Mouse (Mus musculus): ENCODE measurements around the gene Ankrd36. TPM values are rescaled to one million over a fixed set of nuclear protein-coding genes. Genes with fewer than 3 reads are reported as not detected.

Gene Ankrd36
- polyA plus RNA-seq (2014; fragmentation: Illumina TruSeq; extraction: RNeasy Lipid Tissue Mini Kit (QIAGEN cat#74804)), result not detected

GRCm38 (mm10) chr11:5569474-5569873 is at the start of gene Ankrd36:
Gene Ankrd36 (plus strand): TSS chr11:5569684.

DNA sequence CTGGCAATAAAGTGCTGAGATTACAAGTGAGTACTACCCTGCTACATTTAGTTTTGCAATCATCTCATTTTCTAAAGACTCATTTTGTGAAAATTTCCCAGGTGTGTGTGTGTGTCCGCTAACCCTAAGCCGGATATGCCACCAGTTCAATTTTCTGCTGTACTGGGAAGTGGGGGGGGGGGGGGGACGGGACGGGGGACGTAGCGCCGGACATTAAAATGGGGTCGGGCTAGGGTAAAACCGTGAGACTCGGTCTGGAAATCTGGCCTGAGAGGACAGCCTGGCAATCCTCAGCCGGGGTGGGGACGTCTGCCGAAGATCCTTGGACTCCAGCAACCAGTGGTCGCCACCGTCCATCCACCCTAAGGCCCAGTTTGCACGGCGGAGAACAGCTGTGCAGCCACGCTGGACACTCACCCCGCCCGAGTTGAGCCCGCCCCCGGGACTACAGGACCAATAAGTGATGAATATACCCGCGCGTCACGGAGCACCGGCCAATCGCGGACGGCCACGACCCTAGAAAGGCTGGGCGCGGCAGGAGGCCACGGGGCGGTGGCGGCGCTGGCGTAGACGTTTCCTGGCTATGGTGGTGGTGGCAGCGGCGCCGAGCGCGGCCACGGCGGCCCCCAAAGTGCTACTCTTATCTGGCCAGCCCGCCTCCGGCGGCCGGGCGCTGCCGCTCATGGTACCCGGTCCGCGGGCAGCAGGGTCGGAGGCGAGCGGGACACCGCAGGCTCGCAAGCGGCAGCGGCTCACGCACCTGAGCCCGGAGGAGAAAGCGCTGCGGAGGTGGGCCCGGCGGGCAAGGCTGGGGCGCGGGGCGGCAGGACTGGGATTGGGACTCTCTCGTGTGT is 48.8 kb upstream of the Ankrd36 start, which contains the start of gene Xbp1:
Xbp1 (plus strand) TSS at position 248 of the 854 bp plus-strand sequence.

DNA sequence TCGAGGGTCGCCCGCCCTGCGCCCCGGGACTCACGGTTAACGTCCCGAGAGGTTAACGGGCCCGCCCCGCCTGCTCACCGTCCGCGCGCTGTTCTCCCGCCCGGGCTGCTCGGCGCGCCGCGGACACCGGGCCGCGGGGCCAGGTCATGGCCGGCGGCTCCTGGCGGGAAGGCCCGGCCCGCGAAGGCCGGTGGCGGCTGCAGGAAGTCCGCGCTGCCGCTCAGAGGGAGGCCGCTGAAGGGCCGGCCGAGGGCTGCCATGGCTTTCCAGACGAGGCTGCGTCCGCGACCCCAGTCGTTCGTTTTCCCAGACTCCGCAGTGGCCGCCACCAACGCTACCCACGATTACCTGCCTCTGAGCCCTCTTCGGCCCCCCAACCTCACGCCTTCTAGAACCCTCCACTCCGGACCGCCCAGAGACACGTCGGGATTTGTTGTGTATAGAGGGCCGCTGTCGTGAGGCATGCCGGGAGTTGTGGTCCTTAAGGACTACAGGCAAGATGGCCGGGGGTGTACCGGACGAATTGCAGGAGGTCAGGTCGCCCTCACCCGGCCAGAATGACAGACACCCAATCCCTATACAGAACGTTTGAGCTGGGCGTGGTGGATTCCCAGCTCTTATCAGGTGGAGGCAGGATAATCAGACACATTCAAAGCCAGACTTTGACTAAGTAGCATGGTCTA is 27.5 kb upstream of the Ankrd36 start, which contains the start of gene Ccdc117:
Ccdc117 (minus strand) TSS at position 389 of the 683 bp plus-strand sequence.

DNA sequence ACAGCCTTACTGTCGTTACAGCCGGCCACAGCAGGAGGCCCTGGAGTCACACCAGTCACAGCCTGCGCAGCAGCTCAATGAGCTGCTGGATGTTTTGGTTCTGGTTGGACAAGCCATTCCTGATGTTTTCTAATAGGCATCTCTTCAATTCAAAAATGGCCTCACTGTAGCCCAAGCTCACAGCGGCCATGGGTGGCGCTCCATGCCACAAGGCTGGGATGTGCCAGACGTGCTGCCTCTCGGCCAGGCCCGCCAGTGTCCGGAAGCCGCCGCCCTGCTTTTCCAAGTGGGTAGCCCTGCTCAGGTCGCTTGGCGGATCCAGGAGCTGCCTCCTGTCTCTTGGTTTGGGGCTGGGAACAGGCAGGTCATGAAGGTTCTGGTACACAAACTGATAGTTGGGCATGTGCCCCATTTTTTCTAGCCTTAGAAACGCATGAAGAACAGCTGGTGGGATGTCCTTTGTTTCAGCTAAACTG is 146.2 kb downstream of the Ankrd36 start, which contains the start of gene Mrps24:
Mrps24 (minus strand) TSS at position 51 of the 476 bp plus-strand sequence.

Other genes with a start within 250 kb of the Ankrd36 start
- 15.9 TPM for gene Znrf3, start 124.8 kb upstream of the Ankrd36 start, polyA plus RNA-seq (2014; fragmentation: Illumina TruSeq; extraction: RNeasy Lipid Tissue Mini Kit (QIAGEN cat#74804))
- 139 TPM for gene Xbp1, start 49.0 kb upstream of the Ankrd36 start, polyA plus RNA-seq (2014; fragmentation: Illumina TruSeq; extraction: RNeasy Lipid Tissue Mini Kit (QIAGEN cat#74804))
- 93.5 TPM for gene Ccdc117, start 27.5 kb upstream of the Ankrd36 start, polyA plus RNA-seq (2014; fragmentation: Illumina TruSeq; extraction: RNeasy Lipid Tissue Mini Kit (QIAGEN cat#74804))
- 5.3 TPM for gene Mrps24, start 146.0 kb downstream of the Ankrd36 start, polyA plus RNA-seq (2014; fragmentation: Illumina TruSeq; extraction: RNeasy Lipid Tissue Mini Kit (QIAGEN cat#74804))
- gene Urgcp, start 192.7 kb downstream of the Ankrd36 start, polyA plus RNA-seq (2014; fragmentation: Illumina TruSeq; extraction: RNeasy Lipid Tissue Mini Kit (QIAGEN cat#74804)), result 5.2 TPM
- 2.4 TPM for gene Dbnl, start 218.8 kb downstream of the Ankrd36 start, polyA plus RNA-seq (2014; fragmentation: Illumina TruSeq; extraction: RNeasy Lipid Tissue Mini Kit (QIAGEN cat#74804))
- gene Pgam2, start 234.0 kb downstream of the Ankrd36 start, polyA plus RNA-seq (2014; fragmentation: Illumina TruSeq; extraction: RNeasy Lipid Tissue Mini Kit (QIAGEN cat#74804)), result not detected